Mouse (Mus musculus) intestine, embryonic 15.5 days (tissue): ENCODE measurements around the gene Hist1h3b. TPM values are rescaled to one million over a fixed set of nuclear protein-coding genes. Genes with fewer than 3 reads are reported as not detected.
A peak's percentile ranks its signal among the peaks of the same experiment; 100 is the strongest.
"Not testable (repeated sequence)": the region's sequence is repeated elsewhere in the genome, so short reads cannot be mapped to it uniquely, and the experiment has no call there.

Experiments used
- ATAC-seq: fragments of 200-750 bp; cut with Nextera tagmentation; 2 replicates; pipeline ENCODE4 v1.8.0; 2017; ENCODE audit warnings: moderate TSS enrichment, moderate library complexity
- H3K27ac ChIP-seq: fragments of 300-500 bp; sonication (generic); 2 replicates; pipeline ENCODE4 v1.5.1; 2015; ENCODE audit warnings: mild to moderate bottlenecking, inconsistent platforms
- H3K27me3 ChIP-seq: fragments of 300-500 bp; sonication (generic); replicated peaks from 2 replicates; pipeline ENCODE4 v1.6.1; 2015; ENCODE audit warnings: inconsistent platforms
- H3K36me3 ChIP-seq: fragments of 300-500 bp; sonication (generic); 2 replicates; pipeline ENCODE4 v1.6.1; 2015; ENCODE audit warnings: inconsistent platforms
- H3K4me1 ChIP-seq: fragments of 300-500 bp; sonication (generic); replicated peaks from 2 replicates; pipeline ENCODE4 v1.6.1; 2015; ENCODE audit warnings: inconsistent platforms
- H3K4me2 ChIP-seq: fragments of 300-500 bp; sonication (generic); replicated peaks from 2 replicates; pipeline ENCODE4 v1.6.1; 2015; ENCODE audit warnings: mild to moderate bottlenecking, inconsistent platforms
- H3K4me3 ChIP-seq: fragments of 300-500 bp; sonication (generic); replicated peaks from 2 replicates; pipeline ENCODE4 v1.5.1; 2015; ENCODE audit warnings: inconsistent platforms
- H3K9ac ChIP-seq: fragments of 300-500 bp; sonication (generic); 2 replicates; pipeline ENCODE4 v1.6.1; 2015; ENCODE audit warnings: inconsistent platforms
- H3K9me3 ChIP-seq: fragments of 300-500 bp; sonication (generic); 2 replicates; pipeline ENCODE4 v1.6.1; 2016; ENCODE audit warnings: inconsistent platforms
- WGBS: fragments of 180-500 bp; shearing (Covaris S2); methylation state at CpG from one replicate; pipeline ENCODE4 v1.1.7; 2015; 5-methylcytosine and 5-hydroxymethylcytosine counted together
- polyA plus RNA-seq: library from polyadenylated mRNA; unstranded; fragments of >200 nt; fragmentation: Nextera tagmentation; extraction: Ambion mirVana; gene quantifications from 2 replicates; pipeline ENCODE4 v1.2.1, GENCODE M21; 2015

Hist1h3b gene
- polyA plus RNA-seq, 1 experiment from 2014 or later = 9.2 TPM

- ATAC-seq = no peak
- Histone ChIP-seq H3K9me3 (no peaks in the 10 kb centered on the region), H3K27ac (peak overlapping the region; percentile 99), H3K9ac (peak overlapping the region; percentile 91), H3K4me2 (peak overlapping the region; percentile 94), H3K4me1 (no peaks in the 10 kb centered on the region), H3K27me3 (no peaks in the 10 kb centered on the region), H3K4me3 (peak overlapping the region; percentile 59), H3K36me3 (no peaks in the 10 kb centered on the region)
- 19% methylated on average over 13 of the region's 13 CpGs for WGBS
Observed at GRCm38 (mm10) chr13:23740256-23740840, 11.7 kb upstream of the Hist1h3b start.

DNA sequence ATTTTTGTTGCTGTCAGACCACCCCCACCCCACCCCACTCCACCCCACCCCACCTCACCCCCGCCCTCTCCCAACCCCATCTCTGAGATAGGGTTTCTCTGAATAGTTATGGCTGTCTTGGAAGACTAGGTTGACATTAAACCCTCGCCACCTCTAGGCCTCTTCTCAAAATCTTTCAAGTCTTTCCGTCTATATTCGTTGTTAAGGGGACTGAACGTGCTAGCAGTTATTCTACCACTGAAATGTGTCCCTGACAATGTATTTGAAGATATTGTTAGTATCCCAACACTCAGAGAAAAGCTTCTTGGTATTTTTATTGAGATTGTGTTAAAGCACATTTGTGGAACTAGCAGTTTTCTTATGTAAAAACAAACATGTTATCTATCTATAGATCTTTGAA lies 11.2 kb upstream of the Hist1h3b start:
- Histone ChIP-seq H3K4me2 (peak overlapping the region; percentile 94), H3K9ac (no peak overlapping the region), H3K9me3 (no peaks in the 10 kb centered on the region), H3K27me3 (no peaks in the 10 kb centered on the region), H3K4me3 (no peak overlapping the region), H3K36me3 (no peaks in the 10 kb centered on the region), H3K4me1 (no peaks in the 10 kb centered on the region), H3K27ac (no peak overlapping the region)
- ATAC-seq = no peak
- WGBS = 63% methylated on average over 5 of the region's 5 CpGs

DNA sequence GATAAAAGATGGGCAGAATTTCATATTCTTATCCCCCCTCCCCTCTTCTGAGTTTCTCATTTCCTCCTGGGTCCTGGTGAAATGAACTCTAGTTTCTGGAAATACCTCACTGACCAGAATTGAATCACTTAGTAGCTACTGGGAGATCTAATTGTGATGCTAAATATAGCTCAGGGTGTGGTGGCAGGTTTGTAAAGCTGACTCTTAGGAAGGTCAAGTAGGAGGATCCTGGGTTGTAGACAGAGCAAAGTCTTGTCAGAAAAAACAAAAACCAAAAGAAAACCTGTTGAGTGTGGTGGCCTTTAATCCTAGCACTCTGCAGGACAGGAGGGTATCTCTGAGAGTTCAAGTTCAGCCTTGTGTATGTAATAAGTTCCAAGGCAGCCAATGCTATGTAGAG lies 10.1 kb upstream of the Hist1h3b start:
- Histone ChIP-seq H3K27me3 (no peaks in the 10 kb centered on the region), H3K36me3 (no peaks in the 10 kb centered on the region), H3K9me3 (no peaks in the 10 kb centered on the region), H3K4me2 (no peak overlapping the region), H3K9ac (no peak overlapping the region), H3K4me3 (no peak overlapping the region), H3K27ac (peak overlapping the region; percentile 51; the same call in 1 of the 2 replicates), H3K4me1 (no peaks in the 10 kb centered on the region)
- ATAC-seq = no peak

- H3K9ac ChIP-seq = no peak overlapping the region
- 0 out of 2 replicates have a peak, but pooled peaks cover 4% of the 10 kb centered on the region for H3K4me1 ChIP-seq
- H3K36me3 ChIP-seq = no peaks in the 10 kb centered on the region
- H3K4me2 ChIP-seq = no peak overlapping the region
- WGBS = 84% methylated on average over 5 of the region's 5 CpGs
- no peak for ATAC-seq
- H3K9me3 ChIP-seq = no peaks in the 10 kb centered on the region
- H3K27ac ChIP-seq = no peak overlapping the region
- H3K4me3 ChIP-seq = no peak overlapping the region
- H3K27me3 ChIP-seq = no peaks in the 10 kb centered on the region
Observed at GRCm38 (mm10) chr13:23743215-23743614, 8.9 kb upstream of the Hist1h3b start.

GRCm38 (mm10) chr13:23743963-23744362 lies 8.1 kb upstream of the Hist1h3b start:
- Histone ChIP-seq H3K9me3 (no peaks in the 10 kb centered on the region), H3K36me3 (no peaks in the 10 kb centered on the region), H3K27ac (no peak overlapping the region), H3K4me2 (peak overlapping the region; percentile 54), H3K27me3 (no peaks in the 10 kb centered on the region), H3K4me1 (0 out of 2 replicates have a peak, but pooled peaks cover 4% of the 10 kb centered on the region), H3K4me3 (peak overlapping the region; percentile 39; the same call in 1 of the 2 replicates), H3K9ac (peak overlapping the region; percentile 40; the same call in 1 of the 2 replicates)
- WGBS = 41% methylated on average over 4 of the region's 4 CpGs
- no peak for ATAC-seq

- ATAC-seq = no peak; the same call in 1 of the 2 replicates
- peak overlapping the region; percentile 45 for H3K9ac ChIP-seq
- H3K4me2 ChIP-seq = peak overlapping the region; percentile 54
- H3K27me3 ChIP-seq = no peaks in the 10 kb centered on the region
- no peaks in the 10 kb centered on the region for H3K9me3 ChIP-seq
- 2% methylated on average over 17 of the region's 36 CpGs for WGBS
- H3K36me3 ChIP-seq = no peaks in the 10 kb centered on the region
- H3K27ac ChIP-seq = peak overlapping the region; percentile 62
- peak overlapping the region; percentile 39 for H3K4me3 ChIP-seq
- H3K4me1 ChIP-seq = 0 out of 2 replicates have a peak, but pooled peaks cover 4% of the 10 kb centered on the region
Observed at GRCm38 (mm10) chr13:23744421-23745380, 7.4 kb upstream of the Hist1h3b start.

DNA sequence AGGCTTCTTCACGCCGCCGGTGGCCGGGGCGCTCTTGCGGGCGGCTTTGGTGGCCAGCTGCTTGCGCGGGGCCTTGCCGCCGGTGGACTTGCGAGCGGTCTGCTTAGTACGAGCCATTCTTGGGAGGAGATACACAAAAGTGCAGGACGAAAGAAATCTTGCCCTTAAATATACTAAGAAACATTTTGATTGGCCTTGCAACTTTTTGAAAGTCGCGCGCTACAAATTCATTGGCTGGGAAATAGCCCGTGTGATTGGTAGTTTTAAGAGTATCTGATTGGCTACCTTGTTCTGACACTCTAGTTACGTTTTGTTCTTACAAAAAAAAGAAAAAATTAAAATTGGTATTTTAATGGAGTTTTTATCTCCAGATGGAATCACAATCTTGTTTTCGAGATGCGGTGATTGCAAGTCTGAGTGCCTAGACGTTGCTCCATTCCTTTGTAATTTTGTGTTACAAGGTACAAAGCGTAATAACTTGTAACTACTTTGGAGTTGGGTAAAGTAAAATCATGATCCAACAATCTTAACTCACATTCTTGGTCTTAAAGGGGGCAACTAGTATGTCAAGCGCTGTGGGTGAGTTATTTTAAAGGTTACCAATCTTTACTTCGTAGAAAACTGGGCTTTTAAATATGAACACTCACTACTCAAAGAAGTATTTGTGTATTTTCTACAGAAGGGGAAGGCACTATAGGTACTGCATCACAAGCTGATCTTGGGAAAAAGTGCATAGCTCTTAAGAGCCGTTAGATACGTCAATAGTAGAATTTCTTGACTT lies 6.5 kb upstream of the Hist1h3b start, which contains the start of gene Hist1h3c:
Gene Hist1h3c, minus strand, starts transcription at position 222 of the 781 bp plus-strand sequence.
- H3K4me3 ChIP-seq = peak within 1 kb of the TSS; percentile 39
- peak within 1 kb of the TSS; percentile 54 for H3K9ac ChIP-seq
- peak; percentile 77 for ATAC-seq
- peak within 1 kb of the TSS; percentile 98 for H3K27ac ChIP-seq
- H3K36me3 ChIP-seq = no peaks in the 10 kb centered on the region
- under 1% methylated on average over 25 of the region's 28 CpGs for WGBS
- H3K9me3 ChIP-seq = no peaks in the 10 kb centered on the region
- H3K4me1 ChIP-seq = 0 out of 2 replicates have a peak, but pooled peaks cover 4% of the 10 kb centered on the region
- no peaks in the 10 kb centered on the region for H3K27me3 ChIP-seq
- H3K4me2 ChIP-seq = peak within 1 kb of the TSS; percentile 56

GRCm38 (mm10) chr13:23746201-23747080 lies 5.6 kb upstream of the Hist1h3b start, which contains the start of gene Hist1h2bb:
Hist1h2bb (plus strand) TSS chr13:23746734.
- not testable (repeated sequence) for H3K27me3 ChIP-seq, H3K4me1 ChIP-seq, H3K36me3 ChIP-seq, H3K9me3 ChIP-seq
- Histone ChIP-seq H3K9ac (peak within 1 kb of the TSS; percentile 54), H3K4me3 (peak within 1 kb of the TSS; percentile 39), H3K4me2 (peak within 1 kb of the TSS; percentile 56), H3K27ac (peak within 1 kb of the TSS; percentile 98)
- ATAC-seq = peak; percentile 91
- under 1% methylated on average over 46 of the region's 58 CpGs for WGBS

GRCm38 (mm10) chr13:23747081-23747891 lies 4.8 kb upstream of the Hist1h3b start:
- WGBS = 3% methylated on average over 13 of the region's 13 CpGs
- peak overlapping the region; percentile 95 for H3K27ac ChIP-seq
- H3K36me3 ChIP-seq = no peaks in the 10 kb centered on the region
- H3K4me2 ChIP-seq = peak overlapping the region; percentile 52
- H3K4me3 ChIP-seq = peak overlapping the region; percentile 26
- no peak for ATAC-seq
- no peaks in the 10 kb centered on the region for H3K27me3 ChIP-seq
- H3K9me3 ChIP-seq = no peaks in the 10 kb centered on the region
- H3K9ac ChIP-seq = peak overlapping the region; percentile 42
- H3K4me1 ChIP-seq = 0 out of 2 replicates have a peak, but pooled peaks cover 4% of the 10 kb centered on the region

DNA sequence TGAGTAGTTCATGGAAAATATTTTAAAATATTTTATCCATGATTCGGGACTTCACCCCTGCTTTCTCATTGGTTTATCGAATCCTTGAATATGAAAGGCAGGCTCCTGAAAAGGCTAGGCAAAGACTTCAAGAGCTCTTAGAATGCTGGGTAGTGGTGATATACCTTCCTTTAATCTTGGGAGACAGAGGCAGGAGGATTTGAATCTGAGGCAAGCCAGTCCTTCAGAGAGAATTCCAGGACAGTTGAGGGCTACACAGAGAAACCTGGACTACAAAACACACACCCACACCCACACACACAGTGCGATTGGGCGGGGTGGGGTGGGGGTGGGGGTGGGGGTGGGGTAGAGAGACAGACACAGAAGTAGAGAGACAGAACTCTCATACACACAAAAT lies 4.2 kb upstream of the Hist1h3b start:
- 6% methylated on average over 4 of the region's 4 CpGs for WGBS
- no peak for ATAC-seq
- Histone ChIP-seq H3K4me1 (0 out of 2 replicates have a peak, but pooled peaks cover 4% of the 10 kb centered on the region), H3K4me2 (peak overlapping the region; percentile 52), H3K4me3 (no peak overlapping the region), H3K27ac (peak overlapping the region; percentile 95), H3K36me3 (no peaks in the 10 kb centered on the region), H3K27me3 (no peaks in the 10 kb centered on the region), H3K9me3 (no peaks in the 10 kb centered on the region), H3K9ac (0 out of 2 replicates have a peak overlapping the region, but pooled peaks have one; percentile 30)
